Mouse (Mus musculus) urinary bladder, postnatal 14 days (tissue): Measurements from ENCODE around the gene Pitpna.
"Not testable (repeated sequence)": the region's sequence is repeated elsewhere in the genome, so short reads cannot be mapped to it uniquely, and the experiment has no call there.

Source experiments
- DNase-seq: peaks from one replicate; pipeline ENCODE4 v3.0.0; 2021; ENCODE audit warnings: low spot score

Pitpna gene

DNA sequence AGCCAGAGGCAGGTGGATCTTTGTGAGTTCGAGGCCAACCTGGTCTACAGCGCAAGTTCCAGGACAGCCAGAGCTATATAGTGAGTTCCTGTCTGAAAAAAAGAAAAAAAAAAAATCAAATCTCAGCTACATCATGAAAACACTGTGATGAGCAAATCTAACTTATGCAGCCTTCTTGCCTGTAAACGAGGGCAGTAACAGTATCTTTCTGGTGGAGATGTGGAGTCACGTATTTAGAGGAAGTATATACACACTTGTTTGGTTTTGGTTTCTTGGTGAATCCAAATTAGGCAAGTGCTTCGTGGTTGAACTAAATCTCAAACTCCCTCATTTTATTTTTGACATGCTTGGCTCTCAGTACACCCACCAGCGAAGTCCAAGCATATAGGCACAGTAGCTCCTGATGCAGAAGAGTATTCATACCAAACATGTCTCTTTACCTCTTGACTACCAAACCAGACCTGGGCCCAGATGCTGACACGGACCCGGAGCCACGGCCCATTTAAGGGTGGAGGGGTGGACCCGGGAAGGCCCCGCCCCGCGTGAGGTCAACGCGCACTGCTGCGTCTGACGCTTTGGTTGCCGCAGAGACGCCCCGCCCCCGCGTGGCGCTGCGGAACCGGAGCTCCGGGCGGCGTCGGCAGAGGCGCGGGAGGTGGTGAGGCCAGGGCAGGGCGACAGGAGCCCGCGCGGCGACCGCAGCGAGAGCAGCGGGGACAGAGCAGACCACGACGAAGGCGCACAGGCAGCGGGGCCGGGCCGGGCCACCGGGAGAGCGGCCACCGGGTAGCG lies at the start of gene Pitpna:
Gene Pitpna, plus strand, starts transcription at position 605 of the 792 bp plus-strand sequence.
- peak; percentile 97 for DNase-seq

DNA sequence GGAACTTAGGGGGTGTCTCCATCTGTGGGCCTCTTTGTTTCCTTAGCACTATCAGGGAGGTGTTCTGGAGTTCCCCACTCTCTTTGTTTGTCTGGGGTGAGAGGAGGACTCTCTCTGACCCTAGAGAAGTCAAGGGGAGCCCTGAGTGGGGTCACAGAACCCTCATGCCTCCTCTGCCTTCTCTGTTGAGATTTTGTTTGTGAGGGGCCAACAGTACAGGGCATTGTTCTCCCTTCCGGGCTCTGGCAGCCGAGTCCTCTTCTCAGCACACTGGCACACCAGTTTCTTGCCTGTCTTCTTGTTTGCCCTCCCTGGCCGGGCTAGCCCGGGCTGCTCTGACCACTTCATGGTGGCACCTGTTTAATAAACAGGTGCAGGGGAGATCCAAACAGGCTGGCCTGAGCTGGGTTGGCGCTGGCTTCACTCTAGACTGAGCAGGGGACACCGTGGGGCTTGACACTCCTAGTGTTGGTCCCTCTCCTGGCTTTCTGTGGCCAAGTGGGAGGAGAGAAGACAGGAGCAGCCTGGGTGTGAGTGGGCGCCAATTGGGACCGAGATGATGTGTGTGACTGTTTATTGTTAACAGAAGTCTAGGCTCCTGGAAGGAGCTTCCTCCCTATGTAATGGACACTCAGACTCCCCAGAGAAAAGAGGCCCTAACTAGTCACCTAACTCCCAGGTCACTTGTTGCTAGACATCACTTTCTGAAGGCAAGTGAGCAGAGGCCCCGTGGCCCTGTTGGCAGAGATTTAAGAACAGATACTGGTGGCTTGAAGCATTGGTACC lies 49.5 kb upstream of the Pitpna start:
- no peak for DNase-seq

DNA sequence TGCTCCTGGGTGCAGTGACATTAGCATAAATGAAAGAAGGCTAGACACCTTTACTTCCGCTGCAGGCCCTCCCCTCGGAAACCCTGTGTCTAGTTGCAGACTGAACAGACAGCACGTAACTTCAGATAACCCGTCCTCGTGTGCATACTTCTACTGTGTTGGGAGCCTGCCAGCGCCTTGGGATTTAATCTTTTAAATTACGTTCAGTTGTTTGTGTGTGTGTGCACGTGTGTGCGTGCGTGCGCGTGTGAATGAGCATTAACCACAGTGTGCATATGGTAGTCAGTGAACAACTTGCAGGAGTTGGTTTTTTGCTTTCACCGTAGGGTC lies 49.0 kb upstream of the Pitpna start:
- no peak for DNase-seq

DNA sequence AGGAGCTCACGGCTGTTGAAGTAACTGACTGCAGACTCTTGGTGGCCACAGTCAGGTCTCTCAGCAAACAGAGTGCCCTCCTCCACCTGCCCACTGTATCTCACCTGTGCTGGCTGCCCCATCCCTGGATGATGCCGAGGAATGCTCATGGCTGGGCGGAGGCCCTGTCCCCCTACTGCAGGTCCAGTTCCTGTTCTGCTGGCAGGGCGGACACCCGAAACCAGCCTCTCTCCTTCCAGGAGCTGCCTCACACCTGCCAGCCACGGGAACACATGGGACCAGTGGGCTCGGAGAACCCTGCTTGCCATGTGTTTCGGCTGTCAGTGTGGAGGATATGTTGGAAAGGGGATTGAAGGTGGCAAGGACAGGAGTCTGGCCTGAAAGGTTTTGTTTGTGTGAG lies 47.7 kb upstream of the Pitpna start:
- DNase-seq: no peak

DNA sequence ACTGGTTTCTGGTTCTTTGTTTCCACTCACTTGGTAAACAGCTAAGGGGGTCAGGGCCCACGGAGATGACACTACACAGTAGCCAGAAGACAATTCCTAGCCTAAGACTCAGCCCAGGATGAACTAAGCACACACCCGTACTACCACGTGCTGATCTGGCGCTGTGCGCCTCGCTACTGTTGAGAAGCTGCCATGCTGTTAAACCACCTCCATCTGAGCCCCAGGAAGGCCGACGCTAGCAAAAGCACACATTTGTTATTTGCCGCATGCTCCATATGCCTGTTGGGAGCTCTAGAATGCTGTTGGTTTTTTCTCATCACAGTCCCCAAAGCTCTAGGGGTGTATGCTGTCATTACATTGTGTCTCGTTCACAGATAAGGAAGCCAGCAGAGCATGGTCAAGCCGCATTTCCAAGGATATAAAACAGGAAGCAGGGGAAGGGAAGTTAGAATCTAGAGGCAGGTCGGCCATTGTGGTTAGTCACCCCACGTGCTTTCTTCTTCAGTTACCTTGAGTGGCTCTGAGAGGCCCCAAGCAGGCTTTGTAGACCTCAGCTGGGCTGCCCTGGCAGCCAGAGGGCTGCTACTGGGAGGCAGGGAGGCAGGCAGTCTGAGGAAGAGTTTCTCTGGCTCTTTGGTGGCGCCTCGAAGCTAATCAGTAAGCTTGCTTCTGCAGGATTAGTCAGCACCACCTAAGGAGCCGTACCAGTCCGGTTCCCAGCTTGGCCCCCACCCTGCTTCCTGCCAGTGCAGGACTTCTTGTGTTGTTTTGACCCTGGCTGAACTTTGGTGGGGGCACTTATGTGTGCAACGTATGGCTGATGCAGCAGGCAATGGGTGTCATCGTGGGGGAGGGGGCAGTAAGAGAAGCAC lies 47.0 kb upstream of the Pitpna start:
- DNase-seq: no peak

DNA sequence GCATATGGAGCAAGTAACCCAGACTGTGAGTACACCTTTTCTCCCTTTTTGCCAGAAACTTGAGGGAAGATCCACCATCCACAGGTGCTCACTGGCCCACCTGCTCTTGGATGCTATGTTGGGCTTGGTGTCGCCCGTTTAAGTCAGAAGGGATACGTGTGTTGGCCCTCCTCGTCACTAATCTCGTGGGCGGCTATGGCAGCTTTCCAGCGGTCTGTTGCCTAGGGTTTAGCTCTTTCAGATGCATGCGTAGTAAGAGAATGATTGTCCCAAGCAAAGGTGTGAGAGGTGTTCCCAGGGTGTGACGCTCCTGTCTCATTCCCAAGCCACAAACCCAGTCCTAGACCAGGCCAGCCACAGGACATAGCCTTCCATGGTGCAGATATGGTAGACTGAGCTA lies 43.2 kb upstream of the Pitpna start:
- DNase-seq: no peak

DNA sequence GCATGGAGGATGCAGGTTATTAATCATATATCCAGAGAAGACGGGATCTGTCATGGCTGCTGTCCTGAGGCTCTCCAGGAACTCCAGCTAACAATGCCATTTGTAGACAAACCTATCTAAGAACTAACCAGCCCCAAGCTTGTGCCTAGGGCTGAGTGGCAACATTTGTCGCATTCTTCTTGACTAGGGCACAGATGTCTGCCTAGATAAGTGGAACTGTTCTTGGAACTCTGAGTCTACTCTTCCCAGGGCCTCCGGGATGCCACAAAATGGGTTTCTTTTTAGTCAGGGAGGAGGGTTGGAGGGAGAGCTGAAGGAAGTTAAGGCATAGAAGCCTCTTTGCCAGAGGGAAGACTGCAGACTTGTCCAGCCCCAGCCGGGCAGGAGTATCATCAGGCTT lies 41.8 kb upstream of the Pitpna start:
- no peak for DNase-seq

DNA sequence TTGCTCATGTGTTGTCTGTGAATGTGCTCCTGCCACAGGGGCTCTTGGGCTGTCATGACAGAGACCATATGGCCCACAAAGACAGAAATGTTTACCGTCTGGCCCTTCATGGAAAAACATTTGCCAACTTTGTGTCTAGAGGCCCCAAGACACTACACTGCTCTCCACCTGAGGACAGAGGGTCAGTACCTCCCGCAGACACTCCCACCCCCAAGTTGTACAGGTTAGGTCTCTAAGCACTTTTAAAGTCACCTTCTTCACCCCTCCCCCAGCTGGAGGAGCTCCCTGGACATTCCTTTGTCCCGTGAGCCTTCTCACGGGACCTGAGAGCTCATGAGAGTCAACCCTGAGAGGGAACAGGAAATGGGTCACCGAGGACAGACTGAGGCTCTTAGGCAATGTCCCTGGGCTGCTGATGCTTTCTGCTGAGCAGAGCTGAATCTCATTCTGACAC lies 38.2 kb upstream of the Pitpna start:
- no peak for DNase-seq

DNA sequence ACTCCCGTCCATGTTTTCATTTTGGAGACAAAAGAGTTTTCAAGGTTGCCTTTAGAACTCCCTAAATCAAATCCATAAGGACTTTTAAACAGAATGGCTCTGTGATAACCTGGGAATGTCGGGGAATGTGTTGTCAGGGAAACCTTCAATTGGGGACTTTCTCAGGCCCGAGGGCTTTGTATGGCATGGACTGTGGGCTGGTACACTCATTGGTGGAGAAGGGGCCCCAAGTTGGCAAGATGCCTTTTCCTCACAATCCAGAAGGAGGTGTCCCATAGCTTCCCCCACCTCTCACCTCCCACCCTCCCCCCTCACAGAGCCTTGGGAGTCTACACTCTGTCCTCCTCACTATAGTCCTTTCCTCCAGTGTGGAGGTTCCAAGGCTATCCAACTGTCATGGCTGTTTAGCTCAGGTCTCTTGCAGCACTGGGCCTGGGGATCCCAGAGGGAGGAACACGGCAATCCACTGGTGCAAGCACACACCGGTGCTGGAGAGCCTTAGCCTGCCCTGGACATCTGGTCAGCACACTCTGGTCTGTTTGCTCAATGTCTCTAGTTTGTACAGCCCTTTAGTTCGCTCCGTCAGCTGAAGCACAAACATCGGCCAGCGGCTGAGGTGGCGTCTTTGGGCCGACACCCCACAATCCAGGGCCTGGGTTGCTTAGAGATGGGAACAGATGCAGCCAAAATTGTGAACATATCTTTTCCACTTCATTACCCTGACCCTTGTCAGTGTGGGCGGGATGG lies 37.5 kb upstream of the Pitpna start:
- peak; percentile 52 for DNase-seq

DNA sequence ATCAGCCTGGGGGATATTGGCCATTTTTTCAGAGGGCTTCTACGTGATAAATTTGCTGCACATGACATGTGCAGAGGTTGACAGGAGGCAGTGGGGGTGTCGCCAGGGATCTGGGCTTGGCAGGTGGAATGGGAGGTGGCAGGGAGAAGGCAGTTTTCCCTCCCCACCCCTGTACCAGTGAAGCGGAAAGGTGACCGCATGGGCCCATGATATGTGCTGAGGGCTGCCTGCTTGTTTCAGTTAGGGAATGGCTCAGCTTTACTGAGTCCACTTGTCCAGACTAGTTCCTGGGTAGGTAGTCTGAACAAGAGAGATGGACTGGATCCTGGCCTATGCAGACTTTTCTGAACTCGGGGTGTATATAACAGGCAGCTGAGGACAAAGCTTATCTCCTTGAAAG lies 36.6 kb upstream of the Pitpna start:
- DNase-seq: no peak

DNA sequence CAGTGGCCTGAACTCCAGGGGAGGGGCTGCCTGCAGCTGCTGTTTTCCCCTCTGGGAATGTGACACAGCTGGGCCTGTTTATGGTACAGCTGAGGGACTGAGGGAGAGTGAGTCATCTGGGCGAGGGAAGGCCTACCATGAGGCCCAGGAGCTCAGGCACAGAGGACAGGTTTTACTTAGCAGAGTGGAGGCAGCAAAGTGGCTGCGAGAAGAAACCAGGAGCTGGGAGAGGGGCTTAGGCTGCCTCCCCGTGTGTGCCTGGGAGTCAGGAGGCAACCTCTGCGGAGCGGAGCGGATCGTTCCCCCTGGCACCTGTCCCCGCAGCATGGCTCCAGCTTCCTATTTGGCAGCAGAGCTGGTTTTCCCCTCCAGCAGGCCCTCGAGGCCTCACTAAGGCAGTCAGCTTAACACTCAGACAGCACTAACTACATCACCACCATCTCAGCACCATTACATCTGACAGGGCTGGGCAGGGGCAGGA lies 35.9 kb upstream of the Pitpna start:
- peak; percentile 62 for DNase-seq

DNA sequence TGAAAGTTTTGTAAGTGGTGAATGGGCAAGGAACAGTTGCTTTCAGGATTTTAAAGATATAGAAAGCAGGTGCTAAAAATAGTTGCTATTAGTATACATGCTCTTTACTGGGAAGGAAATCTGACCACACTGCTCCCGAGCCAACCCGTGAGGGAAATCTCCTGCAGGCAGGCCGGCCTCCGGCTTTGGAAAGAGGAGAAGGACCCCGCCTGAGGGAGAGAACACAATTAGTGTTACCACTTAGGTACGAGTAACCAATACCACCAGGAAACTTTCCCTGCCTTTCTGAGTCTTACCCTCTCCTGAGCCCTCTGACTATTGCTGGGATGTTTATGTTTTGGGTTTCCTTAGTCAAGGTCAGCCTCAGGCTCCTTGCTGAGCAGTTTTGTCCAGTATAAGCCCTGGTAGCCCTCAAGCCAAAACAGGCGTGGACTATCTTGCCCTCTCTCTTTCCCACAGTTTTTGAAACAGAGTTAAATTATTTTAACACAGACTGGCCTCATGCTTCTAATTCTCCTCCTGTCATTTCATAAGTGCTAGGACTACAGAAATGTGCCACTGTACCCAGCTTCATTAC lies 34.9 kb upstream of the Pitpna start:
- no peak for DNase-seq

DNA sequence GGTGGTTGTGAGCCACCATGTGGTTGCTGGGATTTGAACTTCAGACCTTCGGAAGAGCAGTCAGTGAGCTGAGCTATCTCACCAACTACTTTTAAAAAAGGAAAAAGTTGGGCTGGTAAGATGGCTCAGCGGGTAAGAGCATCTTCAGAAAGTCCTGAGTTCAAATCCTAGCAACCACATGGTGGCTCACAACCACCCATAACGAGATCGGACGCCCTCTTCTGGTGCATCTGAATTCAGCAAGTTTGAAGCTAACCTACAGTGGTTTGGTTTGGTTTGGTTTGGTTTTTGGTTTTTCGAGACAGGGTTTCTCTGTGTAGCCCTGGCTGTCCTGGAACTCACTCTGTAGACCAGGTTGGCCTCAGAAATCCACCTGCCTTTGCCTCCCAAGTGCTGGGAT lies 31.9 kb upstream of the Pitpna start:
- DNase-seq: not testable (repeated sequence)

DNA sequence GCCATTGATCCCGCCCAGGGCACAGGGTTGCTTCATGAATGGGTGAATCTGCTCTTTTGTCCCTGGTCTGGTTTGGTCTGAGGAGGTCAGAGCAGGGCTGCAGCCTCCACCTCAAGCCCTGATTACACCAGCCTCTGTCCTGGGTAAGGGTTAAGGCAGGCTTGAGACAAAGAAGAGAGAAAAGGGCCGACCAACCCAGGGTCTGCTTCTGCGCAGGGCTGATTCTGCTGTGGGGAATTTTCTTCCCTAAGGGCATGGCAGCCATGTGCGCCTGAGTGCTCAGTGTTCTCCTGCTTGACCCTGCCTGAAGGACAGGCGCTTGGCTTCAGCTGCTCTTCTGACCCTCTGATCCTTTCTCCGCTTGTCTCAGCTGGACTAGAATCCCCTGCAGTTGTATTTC lies 30.8 kb upstream of the Pitpna start:
- DNase-seq: no peak

DNA sequence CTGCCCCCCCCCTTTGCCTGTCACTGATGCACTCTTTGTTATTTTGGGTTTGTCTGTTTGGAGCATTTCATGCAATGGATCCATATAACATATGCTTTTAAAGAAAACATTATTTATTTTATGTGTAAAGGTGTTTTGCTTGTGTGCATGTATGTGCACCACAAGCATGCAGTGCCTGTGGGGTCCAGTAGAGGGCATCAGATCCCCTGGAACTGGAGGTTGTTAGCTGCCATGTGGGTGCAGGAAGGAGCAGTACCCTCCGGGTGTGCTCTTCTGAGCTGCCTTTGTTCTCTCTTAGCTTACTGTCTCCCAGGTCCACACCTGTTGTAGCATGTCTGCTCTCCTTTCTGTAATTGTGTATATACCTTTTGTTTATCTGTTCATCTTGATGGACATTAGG lies 29.8 kb upstream of the Pitpna start:
- DNase-seq: no peak

DNA sequence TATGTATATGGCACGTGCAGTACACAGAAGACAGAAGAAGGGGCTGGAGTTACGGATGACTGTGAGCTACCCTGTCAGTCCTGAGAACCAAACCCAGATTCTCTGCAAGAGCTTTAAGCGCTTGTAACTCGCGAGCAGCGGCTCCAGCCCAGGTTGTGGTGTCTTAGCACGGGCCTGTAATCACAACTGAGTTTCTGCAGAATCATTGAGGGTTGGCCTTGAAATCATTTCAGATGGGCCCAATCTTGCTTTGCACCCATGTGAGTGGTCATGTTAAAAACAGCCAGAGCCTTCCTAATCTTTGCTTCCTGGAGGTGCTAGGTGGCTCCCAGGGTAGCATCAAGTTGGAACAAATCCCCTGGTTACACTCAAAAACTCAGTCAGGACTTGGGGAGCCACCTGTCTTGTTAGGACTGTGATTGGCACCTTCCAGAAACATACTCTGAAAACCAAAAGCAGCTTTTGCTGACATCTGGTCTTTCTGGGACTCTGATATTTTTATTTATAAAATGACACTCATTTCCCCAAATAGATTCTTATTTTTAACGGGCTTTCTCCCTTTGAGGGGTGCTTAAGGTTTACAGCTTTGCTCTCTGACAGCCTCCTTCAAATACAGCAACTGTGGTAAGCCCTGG lies 27.9 kb upstream of the Pitpna start:
- DNase-seq: no peak

DNA sequence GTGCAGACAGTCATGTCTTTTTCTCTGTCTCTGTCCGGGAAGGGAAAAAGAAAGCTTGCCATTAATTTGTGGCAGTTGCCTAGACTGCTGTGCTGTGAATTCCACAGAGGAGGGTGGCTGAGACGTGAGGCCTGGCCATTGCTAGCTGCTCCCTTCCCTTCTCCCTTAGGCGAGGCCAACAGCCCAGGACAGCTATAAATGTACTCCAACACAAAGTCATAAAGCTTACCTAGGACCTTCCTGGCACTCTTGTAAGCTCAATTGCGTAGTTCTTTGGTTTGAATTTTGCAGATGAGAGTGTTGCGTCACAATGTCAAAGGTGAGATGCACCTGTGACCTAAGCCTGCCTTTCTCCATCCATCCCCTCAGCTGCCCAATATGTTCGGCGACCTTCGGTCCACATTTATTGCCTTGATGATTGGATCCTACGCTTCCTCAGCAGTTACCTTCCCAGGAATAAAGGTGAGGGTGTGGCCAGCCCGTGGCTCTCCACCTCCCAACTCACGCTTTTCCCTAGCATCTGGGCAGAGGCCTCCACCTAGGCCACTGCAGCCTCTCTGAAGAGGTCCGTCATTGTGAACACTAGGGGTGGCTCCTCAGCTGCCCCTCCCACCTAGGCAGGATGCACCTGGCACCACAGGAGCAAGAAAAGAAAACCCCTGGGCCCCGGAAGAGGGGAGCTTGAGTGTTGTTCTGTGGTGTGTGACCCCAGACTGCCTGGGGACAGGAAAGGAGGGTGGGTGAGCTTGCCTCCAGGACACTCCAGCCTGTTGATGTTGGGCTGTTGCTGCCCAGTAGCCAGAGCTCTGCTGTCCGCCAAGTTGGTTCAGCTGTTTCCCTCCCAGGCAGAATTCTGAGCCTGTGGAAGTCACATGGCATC lies 27.1 kb upstream of the Pitpna start:
- no peak for DNase-seq

DNA sequence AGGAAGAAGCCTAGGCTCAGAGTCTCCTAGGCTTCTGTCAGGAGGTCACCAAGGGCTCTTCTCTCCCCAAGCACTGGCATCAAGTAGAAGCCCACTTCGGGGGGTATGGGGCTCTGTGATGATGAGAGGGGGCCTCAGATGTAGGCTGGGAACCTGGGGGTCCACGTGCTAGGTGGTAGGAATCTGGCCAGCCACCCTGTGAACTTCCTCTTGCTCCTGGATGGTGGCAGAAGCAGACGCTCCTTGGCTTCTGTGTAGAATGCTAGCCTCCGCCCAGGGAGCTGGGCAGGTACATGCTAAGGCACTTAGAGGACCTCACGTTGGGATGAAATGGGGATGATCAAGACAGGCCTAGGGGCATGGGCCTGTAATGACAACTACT lies 26.5 kb upstream of the Pitpna start:
- no peak for DNase-seq

DNA sequence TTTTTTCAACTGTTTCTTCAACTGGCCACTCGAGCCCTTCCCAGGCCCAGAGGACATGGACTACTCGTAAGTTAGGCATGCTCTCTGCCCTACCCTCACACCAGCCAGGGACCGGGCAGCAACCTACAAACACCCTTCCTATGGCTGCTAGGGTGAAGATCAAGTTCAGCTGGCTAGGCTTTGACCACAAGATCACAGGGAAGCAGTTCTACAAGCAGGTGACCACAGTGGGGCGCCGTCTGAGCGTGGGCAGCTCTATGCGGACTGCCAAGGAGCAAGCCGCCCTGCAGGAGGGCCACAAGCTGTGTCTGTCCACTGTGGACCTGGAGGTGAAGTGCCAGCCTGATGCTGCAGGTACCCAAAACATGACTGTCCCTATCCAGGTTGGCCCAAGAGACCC lies 25.1 kb upstream of the Pitpna start:
- DNase-seq: no peak
